In the genomic region with DNA sequence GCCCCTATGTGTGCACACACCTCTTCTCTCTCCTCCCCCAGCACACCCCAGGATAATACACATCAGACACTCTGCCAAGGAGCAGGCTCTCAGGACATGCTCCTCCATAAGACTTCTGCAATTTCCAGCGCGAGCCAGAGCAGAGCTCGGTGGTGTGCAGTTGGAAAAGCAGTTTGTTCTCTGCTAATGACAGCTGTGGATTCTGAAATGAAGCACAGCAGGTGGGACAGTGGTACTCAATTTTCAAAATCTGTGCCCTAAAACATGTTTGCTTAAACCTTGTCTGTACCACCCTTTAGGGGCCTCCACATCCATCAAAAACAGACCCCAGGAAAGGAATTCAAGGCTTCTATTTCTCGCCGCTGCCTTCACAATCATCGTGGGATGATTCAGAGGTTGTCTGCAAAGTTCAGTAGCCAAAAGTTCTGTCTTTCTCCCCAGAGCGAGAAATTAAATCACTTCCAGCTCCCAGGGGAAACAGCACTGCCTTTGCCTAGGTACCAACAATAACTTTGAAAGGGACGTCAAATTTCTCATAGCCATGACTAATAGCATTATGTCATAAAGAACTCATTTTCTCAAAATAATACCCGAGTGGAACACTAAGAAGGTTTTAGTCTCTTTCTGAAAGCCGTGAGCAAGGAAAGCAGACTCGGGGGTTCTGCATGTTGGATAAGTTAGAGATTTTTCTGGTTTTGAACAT, we compare ENCODE assay signal across 17 mouse cellular contexts.
DNase-seq lines count a peak whose midpoint lies in the region; ATAC-seq and TF ChIP-seq lines count a peak whose summit lies in the region.
"Had no signal": no experiment of that assay in that cellular context is flagged by ENCODE, and none has a peak within 500 bp of the region (broad histone marks: within the 10 kb centered on the region; RNA-seq: fewer than 3 reads in every experiment).

No protein-coding gene starts in this region.

- H3K9ac ChIP-seq in hindbrain, postnatal 0 days (replicated peaks; ENCODE audit: low read length) = no peak overlapping the region
- H3K9ac ChIP-seq in hindbrain, embryonic 14.5 days = no peak overlapping the region
- H3K9ac ChIP-seq: heart, embryonic 12.5 days; hindbrain, embryonic 15.5 days; liver, postnatal 0 days had no signal

- H3K4me3 ChIP-seq in hindbrain, postnatal 0 days (ENCODE audit: low read length) = no peak overlapping the region
- no peak overlapping the region for H3K4me3 ChIP-seq in hindbrain, embryonic 14.5 days (replicated peaks; ENCODE audit: low read length)
- H3K4me3 ChIP-seq in C2C12 (ENCODE audit: insufficient read depth, poor library complexity, severe bottlenecking) = no peak overlapping the region
- H3K4me3 ChIP-seq: heart, embryonic 12.5 days; hindbrain, embryonic 15.5 days had no signal

- H3K27ac ChIP-seq in hindbrain, postnatal 0 days = peak overlapping the region; percentile 11; the same call in 1 of the 2 replicates
- H3K27ac ChIP-seq in hindbrain, embryonic 14.5 days = no peak overlapping the region
- H3K27ac ChIP-seq: hindbrain, embryonic 15.5 days; stomach, postnatal 0 days had no signal

- no peak for TF ChIP-seq CTCF in hindbrain, postnatal 0 days (IDR thresholded peaks at IDR 0.05; ENCODE audit: low read depth)
- no peak for TF ChIP-seq CTCF in C2C12 (IDR thresholded peaks at IDR 0.05; ENCODE audit: control insufficient read depth, insufficient read depth, insufficient read length)

- H3K4me1 ChIP-seq in hindbrain, postnatal 0 days (ENCODE audit: insufficient read depth, low read length) = peaks cover 11% of the 10 kb centered on the region; the same call in 1 of the 2 replicates
- H3K4me1 ChIP-seq in hindbrain, embryonic 14.5 days (replicated peaks; ENCODE audit: control insufficient read depth, insufficient read depth, low read length) = peaks cover 12% of the 10 kb centered on the region
- H3K4me1 ChIP-seq: heart, embryonic 12.5 days had no signal

- H3K79me2 ChIP-seq in C2C12 (ENCODE audit: control insufficient read depth, insufficient read depth) = no peaks in the 10 kb centered on the region

- H3K79me3 ChIP-seq in C2C12 (ENCODE audit: low read depth) = no peaks in the 10 kb centered on the region

- no peak overlapping the region for H3ac ChIP-seq in C2C12 (ENCODE audit: control insufficient read depth, insufficient read length, low read depth)

- peak; percentile 33 for DNase-seq in hindbrain, postnatal 0 days (ENCODE audit: low spot score)
- DNase-seq in hindbrain, embryonic 14.5 days (ENCODE audit: low spot score) = no peak
- DNase-seq in 3134 (ENCODE audit: extremely low read depth, insufficient read length, low spot score) = peak; percentile 10
- DNase-seq in mesoderm, embryonic 11.5 days (ENCODE audit: low read depth, low spot score) = peak; percentile 58
- no peak for DNase-seq in right cerebral cortex, postnatal 4 days
- DNase-seq in left cerebral cortex, postnatal 25 days (ENCODE audit: low spot score in 2 of 2) = no peak
- DNase-seq: cerebellum, adult 18-20 months; heart, postnatal 14 days; liver; liver, postnatal 0 days; lung, postnatal 10 days had no signal

- H3K36me3 ChIP-seq in hindbrain, postnatal 0 days (ENCODE audit: insufficient read depth, low read length) = no peaks in the 10 kb centered on the region
- H3K36me3 ChIP-seq in hindbrain, embryonic 14.5 days (replicated peaks; ENCODE audit: control insufficient read depth, insufficient read depth) = no peaks in the 10 kb centered on the region
- no peaks in the 10 kb centered on the region for H3K36me3 ChIP-seq in C2C12 (ENCODE audit: control insufficient read depth, insufficient read depth)
- H3K36me3 ChIP-seq: G1E; heart, embryonic 12.5 days; hindbrain, embryonic 15.5 days had no signal

- no peaks in the 10 kb centered on the region for H3K9me3 ChIP-seq in hindbrain, postnatal 0 days (ENCODE audit: low read length)
- H3K9me3 ChIP-seq in hindbrain, embryonic 14.5 days (ENCODE audit: control insufficient read depth, low read length) = no peaks in the 10 kb centered on the region
- H3K9me3 ChIP-seq: heart, embryonic 12.5 days; hindbrain, embryonic 15.5 days had no signal

- 30% methylated on average over 11 of the region's 11 CpGs for WGBS in hindbrain, postnatal 0 days
- WGBS in hindbrain, embryonic 14.5 days = 48% methylated on average over 11 of the region's 11 CpGs

- intact Hi-C loops in left cerebral cortex, postnatal 25 days (cut with DNase I) = no loop called here

- no peak for ATAC-seq in hindbrain, postnatal 0 days
- ATAC-seq in hindbrain, embryonic 14.5 days (ENCODE audit: low FRiP score) = no peak
- ATAC-seq: intestine, postnatal 0 days; liver, postnatal 0 days had no signal

- H3K27me3 ChIP-seq in hindbrain, postnatal 0 days (ENCODE audit: insufficient read depth, low read length) = no peaks in the 10 kb centered on the region
- H3K27me3 ChIP-seq in hindbrain, embryonic 14.5 days (ENCODE audit: control insufficient read depth, insufficient read depth, low read length) = no peaks in the 10 kb centered on the region
- no peaks in the 10 kb centered on the region for H3K27me3 ChIP-seq in C2C12 (ENCODE audit: control insufficient read depth, insufficient read depth, insufficient read length)
- H3K27me3 ChIP-seq: heart, embryonic 12.5 days; hindbrain, embryonic 15.5 days had no signal

- 0 out of 2 replicates have a peak overlapping the region, but pooled peaks have one; percentile 3 for H3K4me2 ChIP-seq in hindbrain, postnatal 0 days (ENCODE audit: low read depth, low read length)
- no peak overlapping the region for H3K4me2 ChIP-seq in hindbrain, embryonic 14.5 days (replicated peaks)
- H3K4me2 ChIP-seq: heart, embryonic 12.5 days; hindbrain, embryonic 15.5 days had no signal

TF ChIP-seq in C2C12, 6 proteins besides CTCF, POLR2A, EP300 and RAD21:
- TF ChIP-seq USF1 (IDR thresholded peaks at IDR 0.05; ENCODE audit: low read depth) = no peak
- TF ChIP-seq MYOD1 (IDR thresholded peaks at IDR 0.05; ENCODE audit: control insufficient read depth, insufficient read length, low read depth) = peak; percentile 37
- no peak for TF ChIP-seq CEBPB (IDR thresholded peaks at IDR 0.05; ENCODE audit: low read depth)

Comparison
In these comparisons a context has a peak if more than half of its experiments do, and no peak if none do; other contexts are left out.
1. DNase-seq: peak in hindbrain, postnatal 0 days (single experiment), 3134 (single experiment) and mesoderm, embryonic 11.5 days (single experiment); none in hindbrain, embryonic 14.5 days (single experiment), right cerebral cortex, postnatal 4 days (single experiment) and left cerebral cortex, postnatal 25 days (0 of 2).